Mouse (Mus musculus): Measurements from ENCODE around the gene A930004D18Rik. TPM values are rescaled to one million over a fixed set of nuclear protein-coding genes. Genes with fewer than 3 reads are reported as not detected.

Gene A930004D18Rik
- polyA plus RNA-seq, 1 experiment: 0.31 TPM

DNA sequence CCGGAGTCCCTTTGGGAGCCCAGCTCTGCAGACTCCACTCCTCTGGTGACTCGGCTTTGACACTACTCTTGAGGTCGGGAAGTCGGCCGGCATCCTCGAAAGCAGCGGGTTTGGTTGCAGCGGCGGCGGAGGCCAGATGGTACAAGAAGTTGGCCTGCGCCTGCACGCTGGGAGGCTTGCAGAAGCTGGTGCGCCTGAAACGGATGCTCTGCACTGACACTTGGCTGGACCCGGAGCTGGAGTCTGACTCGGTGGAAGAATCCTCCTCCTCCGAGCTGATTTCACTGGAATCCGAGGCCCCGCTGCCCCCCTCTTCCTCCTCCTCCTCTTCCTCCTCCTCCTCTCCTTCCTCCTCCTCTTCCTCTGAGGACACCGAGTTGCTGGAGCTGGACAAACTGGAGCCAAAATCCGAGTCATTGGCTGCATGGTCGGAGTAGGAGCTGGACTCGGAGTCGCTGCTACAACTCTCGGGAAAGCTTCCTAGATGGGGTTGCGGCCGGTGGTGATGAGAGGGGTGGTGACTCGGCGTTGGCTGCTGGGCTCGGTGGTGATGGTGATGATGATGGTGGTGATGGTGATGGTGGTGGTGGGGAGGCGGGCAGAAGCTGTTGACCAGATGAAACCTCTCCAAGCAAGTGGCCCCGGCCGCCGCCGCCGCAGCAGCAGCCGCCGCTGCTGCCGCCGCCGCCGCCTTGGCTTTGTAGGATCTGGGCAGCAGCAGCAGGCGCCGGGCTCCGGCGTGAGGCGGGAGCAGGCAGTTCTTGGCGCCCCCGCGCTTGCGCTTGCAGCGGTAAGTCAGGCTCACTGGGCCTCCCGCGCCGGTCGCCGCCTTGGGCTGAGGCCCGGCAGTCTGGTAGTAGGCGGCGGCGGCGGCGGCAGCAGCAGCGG lies 9.5 kb upstream of the A930004D18Rik start:
- H3K27me3 ChIP-seq (ENCODE audit: control insufficient read depth, insufficient read depth, low read length, poor library complexity, severe bottlenecking): peaks cover 25% of the 10 kb centered on the region
- TF ChIP-seq EP300 (IDR thresholded peaks at IDR 0.05; ENCODE audit: insufficient read depth, low read depth, low read length) (no peak), CTCF (IDR thresholded peaks at IDR 0.05; ENCODE audit: low read depth, low read length) (no peak), POLR2A (IDR thresholded peaks at IDR 0.05; ENCODE audit: insufficient read depth, low read length) (no peak)
- H3K27ac ChIP-seq (ENCODE audit: insufficient read depth, low read length): no peak overlapping the region
- H3K4me3 ChIP-seq (ENCODE audit: low read depth, low read length): peak overlapping the region; percentile 55
- peak overlapping the region; percentile 71 for H3K9ac ChIP-seq (ENCODE audit: low read depth, poor library complexity, severe bottlenecking)
- no peaks in the 10 kb centered on the region for H3K36me3 ChIP-seq (ENCODE audit: control insufficient read depth, insufficient read depth, low read length, poor library complexity, severe bottlenecking)
- H3K4me1 ChIP-seq (ENCODE audit: control insufficient read depth, insufficient read depth, low read length): no peaks in the 10 kb centered on the region
- no peaks in the 10 kb centered on the region for H3K9me3 ChIP-seq (replicated peaks; ENCODE audit: control insufficient read depth, insufficient read depth, low read length, poor library complexity, severe bottlenecking)

GRCm38 (mm10) chr2:18046186-18046585 lies 8.6 kb upstream of the A930004D18Rik start:
- Histone ChIP-seq H3K27ac (ENCODE audit: insufficient read depth, low read length) (no peak overlapping the region), H3K27me3 (ENCODE audit: control insufficient read depth, insufficient read depth, low read length, poor library complexity, severe bottlenecking) (peaks cover 23% of the 10 kb centered on the region), H3K9ac (ENCODE audit: low read depth, poor library complexity, severe bottlenecking) (no peak overlapping the region), H3K9me3 (replicated peaks; ENCODE audit: control insufficient read depth, insufficient read depth, low read length, poor library complexity, severe bottlenecking) (no peaks in the 10 kb centered on the region), H3K4me1 (ENCODE audit: control insufficient read depth, insufficient read depth, low read length) (no peaks in the 10 kb centered on the region), H3K4me3 (ENCODE audit: low read depth, low read length) (no peak overlapping the region), H3K36me3 (ENCODE audit: control insufficient read depth, insufficient read depth, low read length, poor library complexity, severe bottlenecking) (no peaks in the 10 kb centered on the region)
- no peak for TF ChIP-seq POLR2A (IDR thresholded peaks at IDR 0.05; ENCODE audit: insufficient read depth, low read length)
- TF ChIP-seq EP300 (IDR thresholded peaks at IDR 0.05; ENCODE audit: insufficient read depth, low read depth, low read length): no peak
- TF ChIP-seq CTCF (IDR thresholded peaks at IDR 0.05; ENCODE audit: low read depth, low read length): no peak

GRCm38 (mm10) chr2:18045781-18046181 lies 8.2 kb upstream of the A930004D18Rik start:
- Histone ChIP-seq H3K27ac (ENCODE audit: insufficient read depth, low read length) (no peak overlapping the region), H3K4me1 (ENCODE audit: control insufficient read depth, insufficient read depth, low read length) (no peaks in the 10 kb centered on the region)
- TF ChIP-seq EP300 (IDR thresholded peaks at IDR 0.05; ENCODE audit: insufficient read depth, low read depth, low read length) (no peak), CTCF (IDR thresholded peaks at IDR 0.05; ENCODE audit: low read depth, low read length) (no peak), POLR2A (IDR thresholded peaks at IDR 0.05; ENCODE audit: insufficient read depth, low read length) (no peak)

GRCm38 (mm10) chr2:18045143-18045780 lies 7.7 kb upstream of the A930004D18Rik start:
- Histone ChIP-seq H3K4me3 (ENCODE audit: low read depth, low read length) (no peak overlapping the region), H3K27me3 (ENCODE audit: control insufficient read depth, insufficient read depth, low read length, poor library complexity, severe bottlenecking) (peaks cover 21% of the 10 kb centered on the region), H3K9ac (ENCODE audit: low read depth, poor library complexity, severe bottlenecking) (no peak overlapping the region), H3K36me3 (ENCODE audit: control insufficient read depth, insufficient read depth, low read length, poor library complexity, severe bottlenecking) (no peaks in the 10 kb centered on the region), H3K9me3 (replicated peaks; ENCODE audit: control insufficient read depth, insufficient read depth, low read length, poor library complexity, severe bottlenecking) (no peaks in the 10 kb centered on the region), H3K27ac (ENCODE audit: insufficient read depth, low read length) (no peak overlapping the region), H3K4me1 (ENCODE audit: control insufficient read depth, insufficient read depth, low read length) (no peaks in the 10 kb centered on the region)
- TF ChIP-seq POLR2A (IDR thresholded peaks at IDR 0.05; ENCODE audit: insufficient read depth, low read length) (no peak), CTCF (IDR thresholded peaks at IDR 0.05; ENCODE audit: low read depth, low read length) (no peak), EP300 (IDR thresholded peaks at IDR 0.05; ENCODE audit: insufficient read depth, low read depth, low read length) (no peak)

More at GRCm38 (mm10) chr2:18045781-18046181, 8.2 kb upstream of the A930004D18Rik start:
- H3K9ac ChIP-seq (ENCODE audit: low read depth, poor library complexity, severe bottlenecking): no peak overlapping the region
- H3K9me3 ChIP-seq (replicated peaks; ENCODE audit: control insufficient read depth, insufficient read depth, low read length, poor library complexity, severe bottlenecking): no peaks in the 10 kb centered on the region
- peaks cover 23% of the 10 kb centered on the region for H3K27me3 ChIP-seq (ENCODE audit: control insufficient read depth, insufficient read depth, low read length, poor library complexity, severe bottlenecking)
- H3K4me3 ChIP-seq (ENCODE audit: low read depth, low read length): no peak overlapping the region
- H3K36me3 ChIP-seq (ENCODE audit: control insufficient read depth, insufficient read depth, low read length, poor library complexity, severe bottlenecking): no peaks in the 10 kb centered on the region

DNA sequence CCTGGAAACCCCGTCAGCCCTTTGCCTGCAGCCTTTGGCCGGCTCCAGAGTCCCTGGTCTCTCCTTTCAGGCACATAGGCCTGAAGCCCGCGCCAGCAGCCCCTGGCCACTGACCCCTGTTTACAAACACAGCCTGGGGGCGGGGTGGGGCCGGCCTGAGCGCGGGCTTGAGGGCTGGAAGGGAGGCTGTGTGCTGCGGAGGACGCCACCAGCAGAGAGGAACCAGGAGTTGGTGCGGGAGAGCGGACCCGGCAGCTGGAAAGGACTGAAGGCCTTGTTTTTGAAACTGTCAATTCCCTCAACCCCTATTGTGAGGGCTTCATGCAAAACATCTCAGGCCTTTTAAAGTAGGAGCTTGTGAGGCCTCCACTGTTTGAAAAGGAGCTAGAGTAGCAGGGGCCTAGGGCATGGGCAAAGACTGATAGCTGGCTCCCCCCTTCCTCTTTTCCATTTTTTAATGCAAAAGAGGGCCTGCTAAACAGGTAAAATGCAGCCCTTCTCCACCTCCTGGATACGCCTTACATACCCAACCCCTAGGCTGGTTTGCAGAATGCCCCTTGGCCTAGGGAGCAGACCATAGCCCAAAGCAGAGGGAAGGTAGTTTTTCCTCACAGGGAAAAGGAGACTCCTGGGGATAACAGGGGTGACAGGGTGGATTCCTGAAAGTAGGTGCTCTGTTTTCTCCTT lies 3.8 kb upstream of the A930004D18Rik start:
- H3K9ac ChIP-seq (ENCODE audit: low read depth, poor library complexity, severe bottlenecking): peak overlapping the region; percentile 39
- H3K36me3 ChIP-seq (ENCODE audit: control insufficient read depth, insufficient read depth, low read length, poor library complexity, severe bottlenecking): no peaks in the 10 kb centered on the region
- TF ChIP-seq EP300 (IDR thresholded peaks at IDR 0.05; ENCODE audit: insufficient read depth, low read depth, low read length) (no peak), POLR2A (IDR thresholded peaks at IDR 0.05; ENCODE audit: insufficient read depth, low read length) (no peak), CTCF (IDR thresholded peaks at IDR 0.05; ENCODE audit: low read depth, low read length) (no peak)
- H3K4me3 ChIP-seq (ENCODE audit: low read depth, low read length): peak overlapping the region; percentile 45; the same call in 1 of the 2 replicates
- no peak overlapping the region for H3K27ac ChIP-seq (ENCODE audit: insufficient read depth, low read length)
- peaks cover 28% of the 10 kb centered on the region for H3K27me3 ChIP-seq (ENCODE audit: control insufficient read depth, insufficient read depth, low read length, poor library complexity, severe bottlenecking)
- H3K9me3 ChIP-seq (replicated peaks; ENCODE audit: control insufficient read depth, insufficient read depth, low read length, poor library complexity, severe bottlenecking): no peaks in the 10 kb centered on the region
- no peaks in the 10 kb centered on the region for H3K4me1 ChIP-seq (ENCODE audit: control insufficient read depth, insufficient read depth, low read length)
